Mouse (Mus musculus): ENCODE data around the gene Dgkd.

Dgkd gene

GRCm38 (mm10) chr1:87947681-87948091 is 94.6 kb downstream of the Dgkd start:
- DNase-seq, result peak; percentile 39

- no peak for DNase-seq
These were observed 98.6 kb downstream of the Dgkd start for GRCm38 (mm10) chr1:87951641-87952040.

DNA sequence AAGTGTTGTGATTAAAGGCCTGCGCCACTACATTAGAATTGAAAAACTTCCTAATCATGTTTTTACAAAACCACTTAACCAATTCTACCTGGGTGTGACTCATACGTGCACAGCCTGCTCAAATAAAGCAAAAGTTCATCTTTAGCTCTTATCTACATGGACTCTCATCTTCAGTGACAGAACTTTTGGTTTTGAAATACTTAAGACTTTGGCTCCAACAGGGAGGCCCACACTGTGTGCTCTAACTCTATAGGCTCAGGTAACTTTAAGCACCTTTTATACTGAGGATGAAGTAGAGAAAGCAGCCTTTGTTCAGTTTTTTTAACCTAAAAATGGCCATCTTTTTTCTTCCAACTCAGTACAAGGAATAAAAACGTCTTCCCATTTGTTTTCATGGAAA is 100.0 kb downstream of the Dgkd start:
- DNase-seq, result no peak

DNA sequence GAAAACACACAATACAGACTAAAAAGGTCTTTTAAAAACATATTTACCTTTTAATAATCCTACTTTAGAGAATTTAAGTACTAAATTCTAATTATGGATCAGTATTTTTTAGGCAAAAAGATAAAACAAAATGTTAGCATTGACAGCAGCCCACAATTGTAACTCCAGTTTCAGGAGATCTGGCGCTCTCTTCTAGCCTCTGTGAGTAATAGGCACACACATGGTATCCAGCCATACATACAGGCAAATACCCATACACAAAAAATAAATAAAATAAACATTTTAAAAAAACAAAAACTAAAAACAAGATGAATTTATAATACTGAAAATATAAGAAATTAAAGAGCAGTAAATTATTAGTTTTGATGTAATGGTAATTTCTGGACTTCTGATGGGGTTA is 105.8 kb downstream of the Dgkd start:
- no peak for DNase-seq

DNA sequence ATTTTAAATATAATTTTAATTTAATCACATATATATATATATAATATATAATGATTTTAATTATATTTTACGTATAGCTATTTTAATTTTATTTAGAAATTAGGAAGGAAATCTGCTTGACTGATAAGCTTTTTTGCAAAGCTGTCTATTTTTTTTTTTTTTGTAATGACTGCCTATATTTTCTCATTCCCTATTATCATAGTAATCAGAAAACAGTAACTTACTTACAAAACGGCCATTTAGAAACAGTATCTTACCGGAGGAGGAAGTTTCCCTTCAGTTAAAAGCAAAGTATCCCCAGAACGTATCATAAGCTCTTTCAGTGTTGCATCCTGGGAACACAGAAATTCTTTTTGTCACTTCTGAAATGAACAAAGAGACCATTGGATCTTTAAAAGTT is 106.4 kb downstream of the Dgkd start:
- DNase-seq, result no peak

- DNase-seq, result no peak
These were observed 106.9 kb downstream of the Dgkd start for GRCm38 (mm10) chr1:87959998-87960431.

DNA sequence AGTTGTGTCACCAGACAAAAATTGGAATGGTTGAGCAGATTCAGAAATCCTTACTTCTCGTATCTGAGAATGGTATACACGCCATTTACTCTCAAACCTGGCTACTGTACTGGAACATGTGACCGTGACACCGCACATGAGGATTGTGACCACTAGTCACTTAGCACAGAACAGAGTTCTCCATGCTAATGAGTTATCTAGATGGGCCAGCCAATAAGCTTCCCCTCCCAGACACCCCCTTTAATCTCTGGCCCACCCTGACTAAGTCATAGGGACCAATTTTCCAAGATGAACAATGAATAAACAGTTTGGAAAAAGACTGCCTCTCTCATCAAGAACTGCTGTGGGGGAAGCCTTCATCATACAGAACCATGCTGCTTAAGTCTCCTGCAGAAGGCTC is 107.7 kb downstream of the Dgkd start:
- DNase-seq, result no peak

- DNase-seq, result no peak
These were observed 108.5 kb downstream of the Dgkd start for GRCm38 (mm10) chr1:87961459-87962167.

DNA sequence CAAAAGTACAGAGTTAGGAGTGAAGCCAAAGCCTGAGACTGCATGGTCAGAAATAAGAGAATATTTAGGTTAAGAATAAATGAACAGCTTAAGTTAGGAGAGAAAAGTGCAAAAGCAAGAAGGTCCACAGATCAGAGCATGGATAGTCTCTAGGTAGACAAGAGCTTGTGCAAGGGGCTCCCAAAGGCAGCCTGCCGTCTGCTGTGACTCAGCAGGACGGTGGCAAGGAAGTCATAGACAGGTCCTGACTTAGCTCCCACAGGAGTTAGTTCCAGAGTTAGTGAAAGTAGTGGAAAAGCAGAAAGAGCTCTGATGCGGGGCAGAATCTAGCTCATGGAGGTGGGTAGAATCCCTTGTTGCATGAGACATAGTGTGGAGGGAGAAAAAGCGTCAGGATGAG is 117.3 kb downstream of the Dgkd start:
- no peak for DNase-seq

DNA sequence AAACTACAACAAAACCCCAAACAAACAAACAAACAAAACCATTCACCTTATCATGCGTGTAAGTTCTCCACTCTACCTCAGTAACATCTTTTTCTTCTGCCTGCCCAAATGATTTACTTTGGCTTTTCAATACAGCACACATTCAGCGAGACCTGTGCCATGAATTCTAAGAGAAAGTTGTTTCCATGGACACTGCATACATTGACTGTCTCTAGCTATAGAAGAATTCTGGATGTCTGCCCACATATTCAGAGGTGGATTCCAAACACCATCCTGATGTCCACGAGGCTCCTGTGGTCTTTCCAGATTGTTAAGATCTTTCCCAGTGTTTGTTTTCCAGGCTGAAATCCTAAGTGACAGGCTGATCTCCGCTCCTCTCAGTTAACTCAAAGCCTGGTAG is 129.2 kb downstream of the Dgkd start:
- DNase-seq, result no peak

DNA sequence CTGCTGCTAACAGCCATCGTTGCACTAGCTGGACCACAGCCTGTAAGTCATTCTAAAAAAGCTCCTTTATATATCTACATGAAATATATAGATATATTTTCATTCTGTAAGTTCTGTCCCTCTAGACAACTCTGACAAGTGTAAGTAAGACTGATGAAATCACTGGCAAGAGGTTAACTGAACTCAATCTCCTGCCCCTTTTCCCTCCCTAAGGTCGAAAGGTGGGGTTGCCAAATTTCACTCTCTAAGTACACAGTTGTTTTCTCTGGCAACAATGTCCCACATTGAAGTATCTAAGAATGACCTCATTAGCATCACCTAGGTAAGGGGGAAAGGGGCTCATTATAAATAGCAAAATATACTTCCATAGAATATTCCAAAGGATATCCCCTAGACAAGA is 139.6 kb downstream of the Dgkd start:
- no peak for DNase-seq
